ENCODE assay signal across 7 mouse cellular contexts in genomic region chr1:77978696-77979095, GRCm38 (mm10).
DNase-seq lines count a peak whose midpoint lies in the region; TF ChIP-seq lines count a peak whose summit lies in the region.

No protein-coding gene starts in this region.

- H3K27me3 ChIP-seq in C2C12 (ENCODE audit: control insufficient read depth, insufficient read depth, insufficient read length), result no peaks in the 10 kb centered on the region

- peak; percentile 65 for TF ChIP-seq CTCF in C2C12 (IDR thresholded peaks at IDR 0.05; ENCODE audit: control insufficient read depth, insufficient read depth, insufficient read length)

- H3K4me3 ChIP-seq in C2C12 (ENCODE audit: insufficient read depth, poor library complexity, severe bottlenecking), result no peak overlapping the region

- H3K36me3 ChIP-seq in C2C12 (ENCODE audit: control insufficient read depth, insufficient read depth), result no peaks in the 10 kb centered on the region

- H3K79me2 ChIP-seq in C2C12 (ENCODE audit: control insufficient read depth, insufficient read depth), result no peaks in the 10 kb centered on the region

- peak; percentile 91 for DNase-seq in NIH3T3 (ENCODE audit: low read depth)
- DNase-seq in cerebellum, adult 9-11 months, result peak; percentile 43
- DNase-seq in frontal cortex, postnatal 36 days (ENCODE audit: low spot score in 2 of 2), result peak; percentile 68 to 87
- DNase-seq in layer of hippocampus, adult 11-12 months (ENCODE audit: low spot score), result peak; percentile 73
- peak; percentile 75 for DNase-seq in lung, postnatal 10 days
- DNase-seq in right cerebral cortex, adult 2 months (ENCODE audit: low spot score in 2 of 2), result peak; percentile 86 to 87

- no peak overlapping the region for H3ac ChIP-seq in C2C12 (ENCODE audit: control insufficient read depth, insufficient read length, low read depth)

- no peaks in the 10 kb centered on the region for H3K79me3 ChIP-seq in C2C12 (ENCODE audit: low read depth)

TF ChIP-seq in C2C12, 6 proteins besides CTCF, POLR2A, EP300 and RAD21:
- TF ChIP-seq FOSL1 (IDR thresholded peaks at IDR 0.05; ENCODE audit: insufficient read depth, low read length, poor library complexity, severe bottlenecking) (no peak), MYOD1 (IDR thresholded peaks at IDR 0.05; ENCODE audit: control insufficient read depth, insufficient read length, low read depth) (no peak), USF1 (IDR thresholded peaks at IDR 0.05; ENCODE audit: low read depth) (no peak), MYOG (IDR thresholded peaks at IDR 0.05; ENCODE audit: control insufficient read depth, extremely low read depth, insufficient read length) (no peak), MAX (IDR thresholded peaks at IDR 0.05) (no peak), CEBPB (IDR thresholded peaks at IDR 0.05; ENCODE audit: low read depth) (no peak)
